Mouse (Mus musculus) liver, embryonic 14.5 days (tissue): Measurements from ENCODE around the gene Wdr81.

ENCODE experiments used
- CTCF ChIP-seq: IDR thresholded peaks from 2 replicates; pipeline ENCODE4 v1.5.1; 2016; ENCODE audit warnings: antibody characterized with exemption, low read depth, control low read depth
- EP300 ChIP-seq: IDR thresholded peaks from 2 replicates; pipeline ENCODE4 v1.6.1; 2016; ENCODE audit warnings: antibody characterized with exemption, low read depth

DNA sequence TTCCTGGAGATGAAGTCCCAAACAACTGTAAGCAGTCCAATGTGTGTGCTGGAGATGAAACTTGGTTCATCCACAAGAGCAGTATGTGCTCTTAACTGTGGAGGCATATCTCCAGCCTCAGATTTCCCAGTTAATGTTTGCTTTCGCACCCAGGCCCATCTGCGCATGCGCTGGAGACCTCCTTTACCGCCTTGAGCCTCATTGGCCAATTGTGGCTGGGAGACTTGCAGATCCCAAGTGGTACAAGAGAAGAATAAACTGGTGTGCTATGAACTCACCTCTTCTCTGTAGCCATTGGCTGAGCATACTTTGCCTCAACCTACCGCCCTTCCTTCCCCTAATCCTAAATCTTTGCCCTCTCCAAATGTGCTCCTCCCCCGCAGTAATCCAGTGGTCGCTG is 18.9 kb upstream of the Wdr81 start:
- TF ChIP-seq EP300, result no peak
- no peak for TF ChIP-seq CTCF
